Comparison of ENCODE assay signal across 23 mouse cellular contexts in the genomic region with DNA sequence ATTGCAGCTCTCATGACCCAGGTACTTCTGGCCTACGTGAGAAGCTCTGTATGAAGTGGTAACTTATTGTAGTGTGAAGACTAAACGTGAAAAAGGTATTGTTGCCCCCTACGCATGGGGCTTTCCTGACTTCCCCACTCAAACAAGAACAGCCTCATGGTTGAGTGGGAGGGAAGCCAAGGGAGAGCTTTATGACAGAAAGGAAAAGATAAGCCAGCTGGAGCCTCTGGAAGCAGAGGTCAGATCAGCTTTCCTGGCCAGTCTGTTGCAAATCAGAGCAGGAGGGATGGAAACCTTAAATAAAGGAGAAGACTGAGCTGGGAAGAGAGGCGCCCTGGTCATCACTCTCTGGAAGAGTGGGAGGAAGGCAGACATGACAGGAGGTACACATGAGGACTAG. TPM values are rescaled to one million over a fixed set of nuclear protein-coding genes. Genes with fewer than 3 reads are reported as not detected.
DNase-seq lines count a peak whose midpoint lies in the region; ATAC-seq and TF ChIP-seq lines count a peak whose summit lies in the region.
"Had no signal": no experiment of that assay in that cellular context is flagged by ENCODE, and none has a peak within 500 bp of the region (broad histone marks: within the 10 kb centered on the region; RNA-seq: fewer than 3 reads in every experiment).

No protein-coding gene starts in this region.

- ATAC-seq in kidney, embryonic 16.5 days (ENCODE audit: low FRiP score, low TSS enrichment): no peak
- ATAC-seq: activated CD4-positive, CD25-positive, alpha-beta regulatory T cell, adult 4 months; forebrain, embryonic 16.5 days had no signal

- H3K79me2 ChIP-seq in heart, adult 2 months (replicated peaks; ENCODE audit: control insufficient read depth, insufficient read depth, low read length): no peaks in the 10 kb centered on the region

- WGBS in heart, embryonic 10.5 days: 68% methylated on average over 4 of the region's 4 CpGs
- 42% methylated on average over 4 of the region's 4 CpGs for WGBS in heart, adult 2 months
- 35% methylated on average over 4 of the region's 4 CpGs for WGBS in kidney, embryonic 16.5 days
- 74% methylated on average over 4 of the region's 4 CpGs for WGBS in kidney, adult 2 months

- TF ChIP-seq POLR2A in heart, adult 2 months (IDR thresholded peaks at IDR 0.05; ENCODE audit: insufficient read depth, low read depth, low read length): no peak
- no peak for TF ChIP-seq POLR2A in kidney, adult 2 months (IDR thresholded peaks at IDR 0.05; ENCODE audit: low read depth, low read length)

- 0 out of 2 replicates have a peak, but pooled peaks cover 7% of the 10 kb centered on the region for H3K36me3 ChIP-seq in heart, embryonic 10.5 days
- no peaks in the 10 kb centered on the region; the same call in 1 of the 2 replicates for H3K36me3 ChIP-seq in heart, adult 2 months (ENCODE audit: control insufficient read depth, insufficient read depth, low read length)
- H3K36me3 ChIP-seq in kidney, embryonic 16.5 days (ENCODE audit: insufficient read depth, low read length): no peaks in the 10 kb centered on the region
- no peaks in the 10 kb centered on the region for H3K36me3 ChIP-seq in kidney, adult 2 months (ENCODE audit: control insufficient read depth, insufficient read depth, low read length)
- H3K36me3 ChIP-seq: embryonic facial prominence, embryonic 12.5 days had no signal

- H3K4me1 ChIP-seq in heart, embryonic 10.5 days: peaks cover 50% of the 10 kb centered on the region
- H3K4me1 ChIP-seq in heart, adult 2 months (ENCODE audit: control insufficient read depth, insufficient read depth, low read length): no peaks in the 10 kb centered on the region; the same call in 1 of the 2 replicates
- H3K4me1 ChIP-seq in kidney, embryonic 16.5 days (ENCODE audit: insufficient read depth, low read length): peaks cover 43% of the 10 kb centered on the region
- no peaks in the 10 kb centered on the region for H3K4me1 ChIP-seq in kidney, adult 2 months (ENCODE audit: control insufficient read depth, insufficient read depth, low read length)

- H3K4me2 ChIP-seq in kidney, embryonic 16.5 days (replicated peaks; ENCODE audit: low read depth, low read length): no peak overlapping the region
- H3K4me2 ChIP-seq: embryonic facial prominence, embryonic 12.5 days; midbrain, embryonic 11.5 days; neural tube, embryonic 12.5 days had no signal

- TF ChIP-seq EP300 in heart, adult 2 months (IDR thresholded peaks at IDR 0.05; ENCODE audit: insufficient read depth, low read depth, low read length): no peak

- H3K4me3 ChIP-seq in heart, embryonic 10.5 days: no peak overlapping the region
- H3K4me3 ChIP-seq in heart, adult 2 months: no peak overlapping the region
- H3K4me3 ChIP-seq in kidney, embryonic 16.5 days (ENCODE audit: low read length): no peak overlapping the region
- H3K4me3 ChIP-seq in kidney, adult 2 months (ENCODE audit: insufficient read depth, low read depth, low read length): no peak overlapping the region
- H3K4me3 ChIP-seq: embryonic facial prominence, embryonic 12.5 days; erythroblast, embryonic 14.5 days; hindbrain, embryonic 10.5 days; layer of hippocampus, adult 2 months; neural tube, embryonic 12.5 days had no signal

- no peak for TF ChIP-seq CTCF in heart, adult 2 months (IDR thresholded peaks at IDR 0.05)
- TF ChIP-seq CTCF in kidney, adult 2 months (conservative IDR thresholded peaks at IDR 0.05; ENCODE audit: insufficient read depth, insufficient read length, low read depth, low read length): no peak

- peak overlapping the region; percentile 30; the same call in 1 of the 2 replicates for H3K27ac ChIP-seq in heart, embryonic 10.5 days
- H3K27ac ChIP-seq in heart, adult 2 months: no peak overlapping the region
- peak overlapping the region; percentile 43; the same call in 1 of the 2 replicates for H3K27ac ChIP-seq in kidney, embryonic 16.5 days (ENCODE audit: low read length)
- no peak overlapping the region for H3K27ac ChIP-seq in kidney, adult 2 months (ENCODE audit: insufficient read depth, low read depth, low read length)
- H3K27ac ChIP-seq: embryonic facial prominence, embryonic 12.5 days; hindbrain, embryonic 10.5 days; liver, embryonic 14.5 days; neural tube, embryonic 12.5 days had no signal

- H3K27me3 ChIP-seq in heart, embryonic 10.5 days (ENCODE audit: insufficient read depth, poor library complexity, severe bottlenecking): no peaks in the 10 kb centered on the region
- no peaks in the 10 kb centered on the region for H3K27me3 ChIP-seq in heart, adult 2 months (ENCODE audit: control insufficient read depth, insufficient read depth, low read length)
- no peaks in the 10 kb centered on the region for H3K27me3 ChIP-seq in kidney, embryonic 16.5 days (ENCODE audit: insufficient read depth, low read length)
- no peaks in the 10 kb centered on the region for H3K27me3 ChIP-seq in kidney, adult 2 months (replicated peaks; ENCODE audit: control insufficient read depth, insufficient read depth, low read length)
- H3K27me3 ChIP-seq: embryonic facial prominence, embryonic 12.5 days; neural tube, embryonic 12.5 days had no signal

- intact Hi-C loops in heart, adult 2 months (cut with DNase I): no loop called here

- H3K9ac ChIP-seq in heart, adult 2 months (ENCODE audit: low read depth, low read length): no peak overlapping the region
- no peak overlapping the region for H3K9ac ChIP-seq in kidney, embryonic 16.5 days (replicated peaks; ENCODE audit: low read length)
- H3K9ac ChIP-seq: embryonic facial prominence, embryonic 12.5 days; liver, embryonic 14.5 days; neural tube, embryonic 12.5 days had no signal

- no peaks in the 10 kb centered on the region for H3K9me3 ChIP-seq in heart, embryonic 10.5 days
- H3K9me3 ChIP-seq in kidney, embryonic 16.5 days (ENCODE audit: low read length): no peaks in the 10 kb centered on the region
- H3K9me3 ChIP-seq: embryonic facial prominence, embryonic 12.5 days; G1E; hindbrain, embryonic 10.5 days; neural tube, embryonic 12.5 days had no signal

- DNase-seq in heart, embryonic 10.5 days (ENCODE audit: low spot score): no peak
- DNase-seq in heart, adult 8-10 months (ENCODE audit: low spot score): no peak
- peak; percentile 27 for DNase-seq in heart, postnatal 4 days
- DNase-seq in heart, adult 2 months: no peak
- DNase-seq in kidney, adult 2 months: no peak
- DNase-seq in adipocyte (ENCODE audit: low spot score): peak; percentile 10
- DNase-seq: adrenal gland, postnatal 25 days; cerebellum, adult 11 months; cerebellum, postnatal 10 days; gastrocnemius, postnatal 36 days; kidney, adult 8-10 months; thymus, postnatal 36 days had no signal

RNA-seq across cellular contexts. Expression of gene Traf3ip2, which starts 43.7 kb away (rescaled TPM):
- 12.6 and 13.7 TPM in 2 replicates for polyA plus RNA-seq in heart, embryonic 10.5 days (2016; fragmentation: Nextera tagmentation; extraction: Ambion mirVana)
- total RNA-seq in heart, adult 8-10 months (2022): 1 to 10 TPM; 5.3 to 7.3 (median 6.0) TPM
- total RNA-seq in heart, postnatal 4 days (2021): 1 to 10 TPM; 7.1 to 7.3 TPM
- total RNA-seq in heart, adult 2 months (2021): 1 to 10 TPM; 5.0 to 6.5 TPM
- polyA plus RNA-seq in heart, adult 2 months (2012; rRNA removed): 7.1 and 7.8 TPM in 2 replicates
- 18.4 and 18.9 TPM in 2 replicates for polyA plus RNA-seq in kidney, embryonic 16.5 days (2015; fragmentation: Nextera tagmentation; extraction: Ambion mirVana)
- 10.4 and 12.8 TPM in 2 replicates for polyA plus RNA-seq in kidney, adult 2 months (2012; rRNA removed)

Comparison
In these comparisons a context has a peak if more than half of its experiments do, and no peak if none do; other contexts are left out.
1. DNase-seq: peak in heart, postnatal 4 days (single experiment) and adipocyte (single experiment); none in heart, embryonic 10.5 days (single experiment), heart, adult 8-10 months (single experiment), heart, adult 2 months (0 of 2) and kidney, adult 2 months (single experiment).
2. H3K27ac ChIP-seq: peak in heart, embryonic 10.5 days (single experiment) and kidney, embryonic 16.5 days (single experiment); none in heart, adult 2 months (single experiment) and kidney, adult 2 months (single experiment).